Mouse (Mus musculus) heart, embryonic 15.5 days (tissue): Measurements from ENCODE around the gene Itga3. TPM values are rescaled to one million over a fixed set of nuclear protein-coding genes. Genes with fewer than 3 reads are reported as not detected.

Experiments
- ATAC-seq: fragments of 200-750 bp; cut with Nextera tagmentation; replicated peaks from 2 replicates; pipeline ENCODE4 v1.8.0; 2017; ENCODE audit warnings: low read depth, moderate TSS enrichment; ENCODE audit not compliant: insufficient number of reproducible peaks, insufficient read depth, low FRiP score
- H3K27ac ChIP-seq: fragments of 300-500 bp; sonication (generic); 2 replicates; pipeline ENCODE4 v1.5.1; 2015; ENCODE audit warnings: mild to moderate bottlenecking, inconsistent platforms
- H3K27me3 ChIP-seq: fragments of 300-500 bp; sonication (generic); 2 replicates; pipeline ENCODE4 v1.6.1; 2015; ENCODE audit warnings: inconsistent platforms
- H3K36me3 ChIP-seq: fragments of 300-500 bp; sonication (generic); 2 replicates; pipeline ENCODE4 v1.6.1; 2015; ENCODE audit warnings: mild to moderate bottlenecking, inconsistent platforms
- H3K4me1 ChIP-seq: fragments of 300-500 bp; sonication (generic); replicated peaks from 2 replicates; pipeline ENCODE4 v1.6.1; 2015; ENCODE audit warnings: inconsistent platforms
- H3K4me2 ChIP-seq: fragments of 300-500 bp; sonication (generic); 2 replicates; pipeline ENCODE4 v1.6.1; 2015; ENCODE audit warnings: inconsistent platforms, mild to moderate bottlenecking, moderate library complexity
- H3K4me3 ChIP-seq: fragments of 300-500 bp; sonication (generic); 2 replicates; pipeline ENCODE4 v1.5.1; 2015; ENCODE audit warnings: mild to moderate bottlenecking, inconsistent platforms
- H3K9ac ChIP-seq: fragments of 300-500 bp; sonication (generic); 2 replicates; pipeline ENCODE4 v1.6.1; 2015; ENCODE audit warnings: mild to moderate bottlenecking, inconsistent platforms
- H3K9me3 ChIP-seq: fragments of 300-500 bp; sonication (generic); replicated peaks from 2 replicates; pipeline ENCODE4 v1.6.1; 2016; ENCODE audit warnings: inconsistent platforms
- WGBS: fragments of 180-500 bp; shearing (Covaris S2); methylation state at CpG from one replicate; pipeline ENCODE4 v1.1.7; 2015; ENCODE audit warnings: mixed read lengths; 5-methylcytosine and 5-hydroxymethylcytosine counted together
- polyA plus RNA-seq: library from polyadenylated mRNA; unstranded; fragments of >200 nt; fragmentation: Nextera tagmentation; extraction: Ambion mirVana; gene quantifications from 2 replicates; pipeline ENCODE4 v1.2.1, GENCODE M21; 2015

Itga3 gene
- polyA plus RNA-seq, 1 experiment from 2014 or later, result 9.7 TPM

GRCm38 (mm10) chr11:95079256-95079875 lies 2.8 kb upstream of the Itga3 start:
- no peak overlapping the region for H3K9ac ChIP-seq

GRCm38 (mm10) chr11:95077956-95078355 lies 1.4 kb upstream of the Itga3 start:
- Histone ChIP-seq H3K27ac (no peak overlapping the region), H3K9me3 (no peaks in the 10 kb centered on the region), H3K4me2 (no peak overlapping the region), H3K9ac (no peak overlapping the region), H3K4me1 (peaks cover 68% of the 10 kb centered on the region), H3K27me3 (peaks cover 7% of the 10 kb centered on the region; the same call in 1 of the 2 replicates), H3K4me3 (no peak overlapping the region), H3K36me3 (no peaks in the 10 kb centered on the region)
- WGBS, result 67% methylated on average over 7 of the region's 7 CpGs
- no peak for ATAC-seq

More at GRCm38 (mm10) chr11:95079256-95079875, 2.8 kb upstream of the Itga3 start:
- H3K4me2 ChIP-seq, result peak overlapping the region; percentile 32
- peaks cover 59% of the 10 kb centered on the region for H3K4me1 ChIP-seq
- WGBS, result 19% methylated on average over 6 of the region's 6 CpGs
- H3K4me3 ChIP-seq, result no peak overlapping the region
- H3K27ac ChIP-seq, result peak overlapping the region; percentile 55
- no peaks in the 10 kb centered on the region for H3K9me3 ChIP-seq
- ATAC-seq, result no peak
- peaks cover 7% of the 10 kb centered on the region; the same call in 1 of the 2 replicates for H3K27me3 ChIP-seq
- H3K36me3 ChIP-seq, result no peaks in the 10 kb centered on the region

- peak overlapping the region; percentile 86 for H3K9ac ChIP-seq
- peak; percentile 45 for ATAC-seq
- WGBS, result 0% methylated on average over 42 of the region's 42 CpGs
Measured at GRCm38 (mm10) chr11:95076041-95076535, 513 bp downstream of the Itga3 start.

GRCm38 (mm10) chr11:95075197-95076040 lies 1.2 kb downstream of the Itga3 start:
- ATAC-seq, result no peak
- peak overlapping the region; percentile 91 for H3K4me2 ChIP-seq
- no peaks in the 10 kb centered on the region for H3K36me3 ChIP-seq
- H3K9ac ChIP-seq, result peak overlapping the region; percentile 86
- H3K4me1 ChIP-seq, result peaks cover 91% of the 10 kb centered on the region
- no peaks in the 10 kb centered on the region for H3K9me3 ChIP-seq
- H3K27ac ChIP-seq, result peak overlapping the region; percentile 87
- peak overlapping the region; percentile 83 for H3K4me3 ChIP-seq
- 5% methylated on average over 19 of the region's 19 CpGs for WGBS
- H3K27me3 ChIP-seq, result peaks cover 7% of the 10 kb centered on the region; the same call in 1 of the 2 replicates

More at GRCm38 (mm10) chr11:95076041-95076535, 513 bp downstream of the Itga3 start:
- Histone ChIP-seq H3K27me3 (peaks cover 7% of the 10 kb centered on the region; the same call in 1 of the 2 replicates), H3K9me3 (no peaks in the 10 kb centered on the region), H3K27ac (peak overlapping the region; percentile 87), H3K4me2 (peak overlapping the region; percentile 91), H3K4me1 (peaks cover 87% of the 10 kb centered on the region), H3K4me3 (peak overlapping the region; percentile 83), H3K36me3 (no peaks in the 10 kb centered on the region)

- Histone ChIP-seq H3K4me2 (peak overlapping the region; percentile 91), H3K27ac (no peak overlapping the region), H3K36me3 (no peaks in the 10 kb centered on the region), H3K4me3 (peak overlapping the region; percentile 83; the same call in 1 of the 2 replicates), H3K4me1 (peaks cover 91% of the 10 kb centered on the region), H3K9me3 (no peaks in the 10 kb centered on the region), H3K27me3 (peaks cover 7% of the 10 kb centered on the region; the same call in 1 of the 2 replicates), H3K9ac (no peak overlapping the region)
- WGBS, result 63% methylated on average over 4 of the region's 4 CpGs
- ATAC-seq, result no peak
Measured at GRCm38 (mm10) chr11:95074694-95075093, 1.9 kb downstream of the Itga3 start.

- H3K27me3 ChIP-seq, result peaks cover 7% of the 10 kb centered on the region; the same call in 1 of the 2 replicates
- no peaks in the 10 kb centered on the region for H3K36me3 ChIP-seq
- H3K9me3 ChIP-seq, result no peaks in the 10 kb centered on the region
- H3K4me2 ChIP-seq, result 0 out of 2 replicates have a peak overlapping the region, but pooled peaks have one; percentile 2
- H3K4me1 ChIP-seq, result peaks cover 91% of the 10 kb centered on the region
- H3K27ac ChIP-seq, result no peak overlapping the region
- H3K4me3 ChIP-seq, result no peak overlapping the region
- 73% methylated on average over 4 of the region's 4 CpGs for WGBS
- ATAC-seq, result no peak
- H3K9ac ChIP-seq, result no peak overlapping the region
Measured at GRCm38 (mm10) chr11:95073835-95074234, 2.8 kb downstream of the Itga3 start.

GRCm38 (mm10) chr11:95072804-95073203 lies 3.8 kb downstream of the Itga3 start:
- Histone ChIP-seq H3K4me3 (no peak overlapping the region), H3K27me3 (peaks cover 3% of the 10 kb centered on the region; the same call in 1 of the 2 replicates), H3K36me3 (no peaks in the 10 kb centered on the region), H3K9ac (no peak overlapping the region), H3K4me2 (no peak overlapping the region), H3K9me3 (no peaks in the 10 kb centered on the region), H3K4me1 (peaks cover 85% of the 10 kb centered on the region), H3K27ac (peak overlapping the region; percentile 86)
- no peak for ATAC-seq
- 67% methylated on average over 5 of the region's 5 CpGs for WGBS

GRCm38 (mm10) chr11:95072136-95072535 lies 4.5 kb downstream of the Itga3 start:
- Histone ChIP-seq H3K4me3 (no peak overlapping the region), H3K9ac (no peak overlapping the region), H3K27ac (peak overlapping the region; percentile 86), H3K4me2 (no peak overlapping the region), H3K9me3 (no peaks in the 10 kb centered on the region), H3K4me1 (peaks cover 82% of the 10 kb centered on the region), H3K27me3 (no peaks in the 10 kb centered on the region), H3K36me3 (0 out of 2 replicates have a peak, but pooled peaks cover under 1% of the 10 kb centered on the region)
- WGBS, result 70% methylated on average over 8 of the region's 8 CpGs
- ATAC-seq, result no peak

GRCm38 (mm10) chr11:95071266-95071665 lies 5.3 kb downstream of the Itga3 start:
- H3K4me3 ChIP-seq, result no peak overlapping the region
- no peak overlapping the region for H3K9ac ChIP-seq
- WGBS, result 10% methylated on average over 7 of the region's 7 CpGs
- H3K27ac ChIP-seq, result peak overlapping the region; percentile 86
- H3K9me3 ChIP-seq, result no peaks in the 10 kb centered on the region
- ATAC-seq, result peak; percentile 80
- no peaks in the 10 kb centered on the region for H3K27me3 ChIP-seq
- H3K4me1 ChIP-seq, result peaks cover 76% of the 10 kb centered on the region
- H3K4me2 ChIP-seq, result peak overlapping the region; percentile 30
- peaks cover 3% of the 10 kb centered on the region; the same call in 1 of the 2 replicates for H3K36me3 ChIP-seq

- H3K4me2 ChIP-seq, result 0 out of 2 replicates have a peak overlapping the region, but pooled peaks have one; percentile 30
- H3K4me1 ChIP-seq, result peaks cover 69% of the 10 kb centered on the region
- peak overlapping the region; percentile 86 for H3K27ac ChIP-seq
- H3K9me3 ChIP-seq, result no peaks in the 10 kb centered on the region
- no peak for ATAC-seq
- H3K27me3 ChIP-seq, result no peaks in the 10 kb centered on the region
- WGBS, result 39% methylated on average over 8 of the region's 8 CpGs
- no peak overlapping the region for H3K9ac ChIP-seq
- H3K36me3 ChIP-seq, result peaks cover 10% of the 10 kb centered on the region; the same call in 1 of the 2 replicates
- no peak overlapping the region for H3K4me3 ChIP-seq
Measured at GRCm38 (mm10) chr11:95070140-95071107, 6.2 kb downstream of the Itga3 start.
